Mouse (Mus musculus): ENCODE results near the gene Mnat1.

Mnat1 gene

DNA sequence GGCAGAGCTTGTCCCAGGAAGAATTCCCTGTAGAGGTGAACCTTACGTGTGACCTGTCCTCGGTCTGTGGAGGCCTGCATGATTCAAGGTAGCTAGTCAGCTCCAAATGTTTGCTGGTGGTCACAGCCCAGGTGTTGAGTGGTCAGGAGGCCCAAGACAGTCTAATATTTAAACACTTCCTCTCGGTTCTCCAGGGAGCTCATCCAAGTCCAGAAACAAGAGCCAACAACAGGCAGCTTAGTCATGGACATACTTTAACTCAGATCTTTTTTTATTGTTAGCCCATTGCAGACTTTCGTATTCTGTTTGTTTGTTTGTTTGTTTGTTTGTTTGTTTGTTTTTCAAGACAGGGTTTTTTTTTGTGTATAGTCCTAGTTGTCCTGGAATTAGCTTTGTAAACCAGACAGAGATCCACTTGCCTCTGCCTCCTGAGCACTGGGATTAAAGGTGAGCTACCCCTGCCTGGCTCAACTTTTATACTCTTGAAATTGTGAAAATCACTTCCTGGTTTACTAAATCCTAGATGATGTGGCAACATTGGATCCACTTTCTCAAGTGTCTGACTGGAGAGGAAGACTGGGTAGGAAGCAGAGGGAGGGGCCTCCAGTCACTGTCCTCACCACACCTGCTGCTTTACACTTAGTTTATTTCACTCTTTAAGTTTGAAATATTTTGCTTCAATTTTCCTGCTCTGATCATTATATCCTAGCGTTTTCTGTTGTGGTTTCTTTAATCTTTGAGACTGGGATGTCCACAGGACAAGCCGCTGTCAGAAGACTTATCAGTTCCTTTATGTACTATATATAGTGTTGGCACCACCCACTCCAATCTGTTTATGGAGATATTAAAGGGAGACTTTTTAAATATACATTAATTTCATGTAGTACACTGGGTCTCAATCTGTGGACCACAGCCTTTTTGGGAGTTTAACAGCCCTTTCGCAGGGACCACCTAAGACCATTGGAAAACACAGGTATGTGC, 194.5 kb downstream of the Mnat1 start:
- no peak for DNase-seq (ENCODE audit: low spot score)

All from c-Kit-positive CD71-positive TER-119-positive erythroid progenitor cells, embryonic 14.5 days (primary cell).